Mouse (Mus musculus) layer of hippocampus, adult 11-12 months (tissue): ENCODE measurements around the gene Slc1a5.
A peak's percentile ranks its signal among the peaks of the same experiment; 100 is the strongest.

Experiments
- DNase-seq: peaks from one replicate; pipeline ENCODE4 v3.0.0; 2022; ENCODE audit warnings: low spot score

Gene Slc1a5

GRCm38 (mm10) chr7:16780825-16781554 lies at the start of gene Slc1a5:
TSS of gene Slc1a5 (plus strand) at chr7:16781340.
- DNase-seq = peak; percentile 84

GRCm38 (mm10) chr7:16731893-16732422 lies 49.2 kb upstream of the Slc1a5 start:
- no peak for DNase-seq

- DNase-seq = peak; percentile 31
Measured at GRCm38 (mm10) chr7:16737606-16738072, 43.5 kb upstream of the Slc1a5 start.

GRCm38 (mm10) chr7:16738073-16738696 lies 43.0 kb upstream of the Slc1a5 start, which contains the start of gene Ap2s1:
TSS of gene Ap2s1 (plus strand) at chr7:16738410.
- DNase-seq = peak; percentile 99

GRCm38 (mm10) chr7:16739056-16739604 lies 42.0 kb upstream of the Slc1a5 start:
- DNase-seq = no peak

- DNase-seq = no peak
Measured at GRCm38 (mm10) chr7:16745373-16745772, 35.8 kb upstream of the Slc1a5 start.

GRCm38 (mm10) chr7:16746093-16746492 lies 35.0 kb upstream of the Slc1a5 start:
- DNase-seq = peak; percentile 63

- DNase-seq = peak; percentile 36
Measured at GRCm38 (mm10) chr7:16747656-16748055, 33.5 kb upstream of the Slc1a5 start.

GRCm38 (mm10) chr7:16752016-16752415 lies 29.1 kb upstream of the Slc1a5 start:
- DNase-seq = peak; percentile 35

- no peak for DNase-seq
Measured at GRCm38 (mm10) chr7:16755362-16756017, 25.6 kb upstream of the Slc1a5 start.

GRCm38 (mm10) chr7:16758872-16759574 lies 22.1 kb upstream of the Slc1a5 start:
- no peak for DNase-seq

GRCm38 (mm10) chr7:16760292-16760691 lies 20.8 kb upstream of the Slc1a5 start:
- DNase-seq = no peak

GRCm38 (mm10) chr7:16761005-16761481 lies 20.1 kb upstream of the Slc1a5 start:
- no peak for DNase-seq

GRCm38 (mm10) chr7:16761630-16762029 lies 19.5 kb upstream of the Slc1a5 start:
- DNase-seq = no peak

- DNase-seq = no peak
Measured at GRCm38 (mm10) chr7:16763463-16764218, 17.5 kb upstream of the Slc1a5 start.

- no peak for DNase-seq
Measured at GRCm38 (mm10) chr7:16766443-16766842, 14.7 kb upstream of the Slc1a5 start.

- no peak for DNase-seq
Measured at GRCm38 (mm10) chr7:16775888-16776287, 5.3 kb upstream of the Slc1a5 start.

- no peak for DNase-seq
Measured at GRCm38 (mm10) chr7:16780076-16780475, 1.1 kb upstream of the Slc1a5 start.

GRCm38 (mm10) chr7:16781555-16781815 lies 345 bp downstream of the Slc1a5 start:
- DNase-seq = no peak

- no peak for DNase-seq
Measured at GRCm38 (mm10) chr7:16781816-16782554, 845 bp downstream of the Slc1a5 start.
